Mouse (Mus musculus): ENCODE results near the gene Gm45140. TPM values are rescaled to one million over a fixed set of nuclear protein-coding genes. Genes with fewer than 3 reads are reported as not detected.
"Not testable (repeated sequence)": the region's sequence is repeated elsewhere in the genome, so short reads cannot be mapped to it uniquely, and the experiment has no call there.

Gm45140 gene
- polyA plus RNA-seq, 1 experiment from 2014 or later: 5.4 TPM

DNA sequence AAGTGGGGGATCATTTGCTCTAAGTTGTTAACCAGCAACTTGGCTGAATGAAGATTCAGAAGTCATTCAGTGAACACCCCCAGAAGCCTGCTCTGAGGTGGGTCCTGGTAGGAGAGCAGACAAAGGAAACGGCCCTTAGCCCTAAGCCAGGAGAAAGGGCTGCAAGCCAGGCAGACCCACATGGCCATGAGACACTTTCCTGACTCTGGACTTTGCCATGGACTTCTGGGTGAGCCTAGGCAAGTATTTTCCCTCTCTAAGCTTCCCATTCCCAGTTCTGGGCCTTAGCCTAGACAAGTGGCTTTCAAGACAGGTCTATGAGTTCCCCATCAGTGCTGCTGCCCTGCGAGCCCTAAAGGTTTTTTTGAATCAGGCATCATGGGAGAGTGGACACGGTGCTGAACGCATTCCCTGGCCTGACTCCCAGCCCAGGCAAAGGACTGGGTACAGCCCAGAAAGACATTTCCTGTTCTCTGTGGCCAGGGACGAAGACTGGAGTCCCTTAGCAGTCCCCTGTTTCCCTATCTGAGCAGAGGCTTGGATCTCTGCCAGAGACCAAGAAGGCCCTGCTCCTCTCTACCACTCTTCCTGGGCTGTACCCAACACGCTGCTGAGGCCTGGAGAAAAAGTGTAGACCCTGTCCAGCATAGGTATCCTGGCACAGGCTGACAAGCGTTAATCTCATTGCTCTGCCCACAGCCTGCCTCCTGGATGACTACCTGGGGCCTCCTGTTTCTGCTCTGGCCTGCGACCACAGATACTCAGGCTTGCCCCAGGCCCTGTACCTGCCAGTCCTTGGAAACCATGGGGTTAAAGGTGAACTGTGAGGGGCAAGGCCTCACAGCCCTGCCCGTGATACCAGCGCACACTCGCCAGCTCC lies 57.1 kb downstream of the Gm45140 start:
- H3K9ac ChIP-seq (ENCODE audit: low read depth, low read length): no peak overlapping the region
- no peaks in the 10 kb centered on the region for H3K4me1 ChIP-seq (ENCODE audit: control insufficient read depth, insufficient read depth, low read length)
- H3K4me2 ChIP-seq (replicated peaks; ENCODE audit: low read depth, low read length): no peak overlapping the region
- no peaks in the 10 kb centered on the region for H3K27me3 ChIP-seq (ENCODE audit: control insufficient read depth, insufficient read depth, low read length)
- H3K27ac ChIP-seq (ENCODE audit: low read depth, low read length): no peak overlapping the region
- H3K4me3 ChIP-seq (ENCODE audit: low read length): no peak overlapping the region
- H3K9me3 ChIP-seq (ENCODE audit: control insufficient read depth, low read length): no peaks in the 10 kb centered on the region
- no peaks in the 10 kb centered on the region for H3K36me3 ChIP-seq (ENCODE audit: control insufficient read depth, insufficient read depth, low read length)
- WGBS: 69% methylated on average over 11 of the region's 11 CpGs
- ATAC-seq (ENCODE audit: low FRiP score, low TSS enrichment): peak; percentile 6; the same call in 1 of the 2 replicates

DNA sequence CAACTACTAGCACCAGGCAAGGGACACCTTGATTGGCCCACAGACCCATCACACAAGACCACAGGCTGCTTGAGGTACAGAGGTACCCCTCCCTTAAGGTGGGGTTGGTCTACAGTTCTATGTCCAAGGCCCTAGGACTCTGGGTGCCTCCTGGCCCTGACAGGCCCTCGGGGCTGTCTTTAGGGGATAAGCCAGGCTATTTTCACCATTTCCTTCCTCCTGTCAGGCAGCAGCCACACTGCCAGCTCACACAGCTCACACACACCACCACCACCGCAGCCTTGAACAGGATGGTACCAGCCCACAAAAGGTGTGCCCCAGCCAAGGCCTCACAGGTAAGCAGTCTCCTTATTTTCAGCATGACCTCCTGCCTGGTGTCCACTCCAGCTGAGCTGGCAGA lies 57.8 kb downstream of the Gm45140 start, which contains the start of gene Gp9:
Gene Gp9, plus strand, starts transcription at position 231 of the 400 bp plus-strand sequence.
- no peak for ATAC-seq (ENCODE audit: low FRiP score, low TSS enrichment)
- Histone ChIP-seq H3K36me3 (ENCODE audit: control insufficient read depth, insufficient read depth, low read length) (no peaks in the 10 kb centered on the region), H3K27me3 (ENCODE audit: control insufficient read depth, insufficient read depth, low read length) (no peaks in the 10 kb centered on the region), H3K4me3 (ENCODE audit: low read length) (no peak within 1 kb of the TSS), H3K4me1 (ENCODE audit: control insufficient read depth, insufficient read depth, low read length) (no peaks in the 10 kb centered on the region), H3K27ac (ENCODE audit: low read depth, low read length) (no peak within 1 kb of the TSS), H3K9ac (ENCODE audit: low read depth, low read length) (no peak within 1 kb of the TSS), H3K9me3 (ENCODE audit: control insufficient read depth, low read length) (no peaks in the 10 kb centered on the region), H3K4me2 (replicated peaks; ENCODE audit: low read depth, low read length) (no peak within 1 kb of the TSS)
- 77% methylated on average over 2 of the region's 2 CpGs for WGBS

DNA sequence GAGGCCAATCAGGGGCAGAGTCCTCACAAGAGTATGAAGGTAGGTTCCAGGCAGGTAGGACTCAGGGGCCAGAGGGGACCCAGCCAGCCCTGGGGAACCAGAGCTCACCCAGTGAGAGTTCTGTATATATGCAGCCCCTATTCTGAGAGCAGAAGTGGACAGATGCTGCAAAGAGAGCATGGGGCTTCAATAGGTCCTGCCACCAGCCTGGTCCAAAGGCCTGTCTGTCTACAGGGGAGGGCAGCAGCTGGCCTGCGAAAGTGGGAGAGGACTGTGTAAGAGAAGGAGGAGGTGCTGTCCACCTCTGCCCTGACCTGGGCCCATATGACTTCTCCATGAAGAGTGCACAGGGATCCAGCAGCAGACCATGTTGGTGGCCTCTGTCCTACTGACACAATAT lies 58.9 kb downstream of the Gm45140 start:
- ATAC-seq (ENCODE audit: low FRiP score, low TSS enrichment): no peak
- Histone ChIP-seq H3K36me3 (ENCODE audit: control insufficient read depth, insufficient read depth, low read length) (no peaks in the 10 kb centered on the region), H3K4me1 (ENCODE audit: control insufficient read depth, insufficient read depth, low read length) (no peaks in the 10 kb centered on the region), H3K4me3 (ENCODE audit: low read length) (no peak overlapping the region), H3K9ac (ENCODE audit: low read depth, low read length) (no peak overlapping the region), H3K27ac (ENCODE audit: low read depth, low read length) (no peak overlapping the region), H3K4me2 (replicated peaks; ENCODE audit: low read depth, low read length) (no peak overlapping the region), H3K27me3 (ENCODE audit: control insufficient read depth, insufficient read depth, low read length) (no peaks in the 10 kb centered on the region), H3K9me3 (ENCODE audit: control insufficient read depth, low read length) (no peaks in the 10 kb centered on the region)
- WGBS: 69% methylated on average over 1 of the region's 1 CpGs

DNA sequence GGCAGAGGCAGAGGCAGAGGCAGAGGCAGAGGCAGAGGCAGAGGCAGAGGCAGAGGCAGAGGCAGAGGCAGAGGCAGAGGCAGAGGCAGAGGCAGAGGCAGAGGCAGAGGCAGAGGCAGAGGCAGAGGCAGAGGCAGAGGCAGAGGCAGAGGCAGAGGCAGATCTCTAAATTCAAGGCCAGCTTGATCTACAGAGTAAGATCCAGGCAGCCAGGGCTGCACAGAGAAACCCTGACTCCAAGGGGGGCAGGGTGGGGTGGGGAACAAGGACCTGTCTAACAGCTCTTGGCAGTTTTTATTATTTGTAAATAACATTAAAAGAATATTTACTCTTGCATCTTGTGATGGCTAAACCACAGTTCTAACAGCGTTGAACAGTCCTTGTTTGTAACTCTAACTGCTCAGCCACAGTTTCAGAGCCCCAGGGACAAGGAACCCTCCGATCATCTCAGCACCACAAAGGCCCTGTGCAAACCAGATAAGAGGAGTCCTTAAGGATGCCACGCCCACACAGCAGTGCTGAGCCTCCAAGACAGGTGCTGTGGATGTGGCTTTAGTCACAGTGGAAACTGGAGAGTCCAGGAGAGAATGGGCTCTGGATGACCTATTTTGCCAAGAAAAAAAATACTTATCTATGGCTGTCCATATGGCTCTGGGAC lies 59.9 kb downstream of the Gm45140 start:
- Histone ChIP-seq H3K4me1 (ENCODE audit: control insufficient read depth, insufficient read depth, low read length) (no peaks in the 10 kb centered on the region), H3K9ac (ENCODE audit: low read depth, low read length) (no peak overlapping the region), H3K4me2 (replicated peaks; ENCODE audit: low read depth, low read length) (no peak overlapping the region), H3K27me3 (ENCODE audit: control insufficient read depth, insufficient read depth, low read length) (no peaks in the 10 kb centered on the region), H3K27ac (ENCODE audit: low read depth, low read length) (no peak overlapping the region), H3K4me3 (ENCODE audit: low read length) (no peak overlapping the region), H3K36me3 (ENCODE audit: control insufficient read depth, insufficient read depth, low read length) (no peaks in the 10 kb centered on the region), H3K9me3 (ENCODE audit: control insufficient read depth, low read length) (no peaks in the 10 kb centered on the region)
- no peak for ATAC-seq (ENCODE audit: low FRiP score, low TSS enrichment)
- WGBS: 81% methylated on average over 3 of the region's 3 CpGs

DNA sequence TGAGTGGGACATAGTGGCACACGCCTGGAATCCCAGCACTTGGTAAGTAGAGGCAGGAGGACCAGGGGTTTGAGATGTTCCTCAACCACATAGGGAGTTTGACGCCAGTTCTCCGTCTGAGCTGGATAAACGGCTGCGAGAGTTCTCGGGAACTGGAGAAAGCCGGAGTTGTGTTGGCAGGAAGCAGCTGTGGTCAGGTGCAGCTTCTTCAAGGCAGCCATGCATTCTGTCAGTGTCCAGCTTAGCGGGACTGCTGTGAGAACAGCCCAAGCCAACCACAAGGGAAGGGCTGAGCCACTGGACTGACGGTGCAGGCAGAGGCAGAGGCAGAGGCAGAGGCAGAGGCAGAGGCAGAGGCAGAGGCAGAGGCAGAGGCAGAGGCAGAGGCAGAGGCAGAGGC lies 60.7 kb downstream of the Gm45140 start:
- no peaks in the 10 kb centered on the region for H3K4me1 ChIP-seq (ENCODE audit: control insufficient read depth, insufficient read depth, low read length)
- no peaks in the 10 kb centered on the region for H3K9me3 ChIP-seq (ENCODE audit: control insufficient read depth, low read length)
- no peaks in the 10 kb centered on the region for H3K36me3 ChIP-seq (ENCODE audit: control insufficient read depth, insufficient read depth, low read length)
- ATAC-seq (ENCODE audit: low FRiP score, low TSS enrichment): no peak
- H3K4me3 ChIP-seq (ENCODE audit: low read length): no peak overlapping the region
- H3K9ac ChIP-seq (ENCODE audit: low read depth, low read length): no peak overlapping the region
- H3K4me2 ChIP-seq (replicated peaks; ENCODE audit: low read depth, low read length): no peak overlapping the region
- 81% methylated on average over 9 of the region's 9 CpGs for WGBS
- H3K27ac ChIP-seq (ENCODE audit: low read depth, low read length): no peak overlapping the region
- no peaks in the 10 kb centered on the region for H3K27me3 ChIP-seq (ENCODE audit: control insufficient read depth, insufficient read depth, low read length)

DNA sequence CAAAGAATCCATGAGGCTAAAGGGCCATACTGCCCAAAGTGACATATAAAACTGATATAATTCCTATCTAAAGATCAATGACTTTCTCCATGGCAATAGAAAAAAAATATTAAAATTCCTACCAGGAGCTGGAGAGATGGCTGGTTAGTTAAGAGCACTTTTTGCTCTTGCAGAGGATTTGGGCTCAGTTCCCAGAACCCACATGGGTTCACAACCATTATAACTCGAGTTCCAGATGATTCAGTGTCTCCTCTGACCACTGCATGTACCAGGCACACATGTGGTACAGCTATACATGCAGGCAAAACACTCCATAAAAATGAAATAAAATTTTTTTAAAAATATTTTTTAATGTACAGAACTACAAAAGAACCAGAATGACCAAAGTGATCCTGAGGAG lies 61.1 kb downstream of the Gm45140 start:
- Histone ChIP-seq H3K27me3 (ENCODE audit: control insufficient read depth, insufficient read depth, low read length) (no peaks in the 10 kb centered on the region), H3K27ac (ENCODE audit: low read depth, low read length) (no peak overlapping the region), H3K4me1 (ENCODE audit: control insufficient read depth, insufficient read depth, low read length) (no peaks in the 10 kb centered on the region), H3K9ac (ENCODE audit: low read depth, low read length) (no peak overlapping the region), H3K4me2 (replicated peaks; ENCODE audit: low read depth, low read length) (no peak overlapping the region), H3K36me3 (ENCODE audit: control insufficient read depth, insufficient read depth, low read length) (no peaks in the 10 kb centered on the region), H3K9me3 (ENCODE audit: control insufficient read depth, low read length) (no peaks in the 10 kb centered on the region), H3K4me3 (ENCODE audit: low read length) (no peak overlapping the region)
- WGBS: 50% methylated on average over 1 of the region's 1 CpGs
- ATAC-seq (ENCODE audit: low FRiP score, low TSS enrichment): no peak

DNA sequence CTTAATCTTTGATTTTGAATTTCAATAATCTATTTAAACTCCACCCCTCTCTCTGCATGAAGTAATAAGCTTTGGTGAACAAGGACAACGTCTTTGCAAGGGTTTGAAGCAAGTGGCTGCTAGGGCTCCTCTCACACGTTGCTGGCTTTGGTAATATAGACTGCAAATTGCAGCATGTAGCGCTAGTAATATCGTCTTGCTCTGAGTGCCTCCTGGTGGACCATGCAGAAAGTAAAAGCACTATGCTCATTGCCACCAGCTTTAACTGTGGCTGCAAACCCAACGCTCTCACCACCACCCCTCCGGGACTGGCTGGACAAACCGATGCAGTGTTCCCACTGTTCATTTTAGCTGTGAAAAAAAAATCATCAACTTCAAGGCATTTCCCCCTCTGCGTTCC lies 65.0 kb downstream of the Gm45140 start:
- no peaks in the 10 kb centered on the region for H3K27me3 ChIP-seq (ENCODE audit: control insufficient read depth, insufficient read depth, low read length)
- no peaks in the 10 kb centered on the region for H3K36me3 ChIP-seq (ENCODE audit: control insufficient read depth, insufficient read depth, low read length)
- ATAC-seq (ENCODE audit: low FRiP score, low TSS enrichment): no peak
- no peak overlapping the region for H3K27ac ChIP-seq (ENCODE audit: low read depth, low read length)
- H3K9me3 ChIP-seq (ENCODE audit: control insufficient read depth, low read length): no peaks in the 10 kb centered on the region
- WGBS: 55% methylated on average over 8 of the region's 8 CpGs
- no peak overlapping the region for H3K9ac ChIP-seq (ENCODE audit: low read depth, low read length)
- H3K4me3 ChIP-seq (ENCODE audit: low read length): no peak overlapping the region
- H3K4me2 ChIP-seq (replicated peaks; ENCODE audit: low read depth, low read length): no peak overlapping the region
- H3K4me1 ChIP-seq (ENCODE audit: control insufficient read depth, insufficient read depth, low read length): no peaks in the 10 kb centered on the region

DNA sequence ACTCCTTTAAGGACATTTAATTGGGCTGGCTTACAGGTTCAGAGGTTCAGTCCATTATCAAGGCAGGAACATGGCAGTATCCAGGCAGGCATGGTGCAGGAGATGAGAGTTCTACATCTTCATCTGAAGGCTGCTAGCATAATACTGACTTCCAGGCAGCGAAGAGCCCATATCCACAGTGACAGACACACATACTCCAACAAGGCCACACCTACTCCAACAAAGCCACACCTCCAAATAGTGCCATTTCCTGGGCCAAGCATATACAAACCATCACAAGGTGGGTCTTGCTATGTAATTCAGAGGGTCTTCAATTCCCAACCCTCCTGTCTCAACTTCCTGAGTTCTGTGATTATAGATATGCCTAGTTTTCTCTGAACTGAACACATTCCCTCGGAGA lies 71.3 kb downstream of the Gm45140 start:
- not testable (repeated sequence) for H3K36me3 ChIP-seq (ENCODE audit: control insufficient read depth, insufficient read depth, low read length); H3K27ac ChIP-seq (ENCODE audit: low read depth, low read length); H3K9me3 ChIP-seq (ENCODE audit: control insufficient read depth, low read length); H3K4me3 ChIP-seq (ENCODE audit: low read length); H3K4me1 ChIP-seq (ENCODE audit: control insufficient read depth, insufficient read depth, low read length); H3K27me3 ChIP-seq (ENCODE audit: control insufficient read depth, insufficient read depth, low read length); ATAC-seq (ENCODE audit: low FRiP score, low TSS enrichment); H3K9ac ChIP-seq (ENCODE audit: low read depth, low read length); H3K4me2 ChIP-seq (replicated peaks; ENCODE audit: low read depth, low read length)
- 90% methylated on average over 2 of the region's 2 CpGs for WGBS
